Mouse (Mus musculus) layer of hippocampus, postnatal 36 days (tissue): ENCODE results near the gene Rnd1. TPM values are rescaled to one million over a fixed set of nuclear protein-coding genes. Genes with fewer than 3 reads are reported as not detected.

ENCODE experiments used
- total RNA-seq, 2 experiments: library from RNA; stranded (reverse); gene quantifications; 2 replicates each; pipeline ENCODE4 v1.2.3; 2021

Gene Rnd1
- total RNA-seq, 2 experiments from 2014 or later: 7.2 to 7.6 TPM

Other genes with a start within 250 kb of the Rnd1 start
- not detected for gene Olfr282, start 246.2 kb downstream of the Rnd1 start, total RNA-seq
- not detected for gene Olfr281, start 224.9 kb downstream of the Rnd1 start, total RNA-seq
- gene OR5BS1P, start 207.6 kb downstream of the Rnd1 start, total RNA-seq: not detected
- not detected for gene Lalba, start 194.7 kb downstream of the Rnd1 start, total RNA-seq
- not detected for gene Olfr279, start 185.1 kb downstream of the Rnd1 start, total RNA-seq
- gene Kansl2, start 143.2 kb downstream of the Rnd1 start, total RNA-seq: 10 to 100 TPM; 62.6 to 64.2 TPM
- gene Ccnt1, start 106.5 kb downstream of the Rnd1 start, total RNA-seq: 10 to 100 TPM; 37.5 to 49.6 TPM
- gene 4930415O20Rik, start 106.5 kb downstream of the Rnd1 start, total RNA-seq: not detected
- gene Adcy6, start 67.4 kb downstream of the Rnd1 start, total RNA-seq: 10 to 100 TPM; 43.7 to 48.8 TPM
- 100 to 1,000 TPM; 198 to 206 TPM for gene Cacnb3, start 46.6 kb downstream of the Rnd1 start, total RNA-seq
- 10 to 100 TPM; 87.5 to 92.0 TPM for gene Ddx23, start 14.6 kb downstream of the Rnd1 start, total RNA-seq
- gene Ccdc65, start 30.7 kb upstream of the Rnd1 start, total RNA-seq: 10 to 100 TPM in 1 of 2 experiments, 1 to 10 TPM in 1; 8.0 to 10.1 TPM
- gene Fkbp11, start 50.7 kb upstream of the Rnd1 start, total RNA-seq: 1 to 10 TPM in 1 of 2 experiments, under 1 TPM in 1; 0.88 to 1.0 TPM
- 100 to 1,000 TPM; 792 to 841 TPM for gene Arf3, start 85.8 kb upstream of the Rnd1 start, total RNA-seq
- gene Wnt10b, start 100.7 kb upstream of the Rnd1 start, total RNA-seq: under 1 TPM; 0.42 to 0.61 TPM
- not detected for gene Wnt1, start 112.4 kb upstream of the Rnd1 start, total RNA-seq
- 1,000 to 10,000 TPM; 1,665 to 1,670 TPM for gene Ddn, start 132.0 kb upstream of the Rnd1 start, total RNA-seq
- 10 to 100 TPM; 49.0 to 52.5 TPM for gene Prkag1, start 154.1 kb upstream of the Rnd1 start, total RNA-seq
- gene Kmt2d, start 193.7 kb upstream of the Rnd1 start, total RNA-seq: 100 to 1,000 TPM in 1 of 2 experiments, 10 to 100 TPM in 1; 81.4 to 101 TPM
- gene Rhebl1, start 217.1 kb upstream of the Rnd1 start, total RNA-seq: 1 to 10 TPM; 6.8 to 7.0 TPM
- gene Dhh, start 221.1 kb upstream of the Rnd1 start, total RNA-seq: under 1 TPM; 0.12 to 0.15 TPM
- 10 to 100 TPM; 16.4 to 22.6 TPM for gene Lmbr1l, start 240.8 kb upstream of the Rnd1 start, total RNA-seq